Mouse (Mus musculus) limb, embryonic 15.5 days (tissue): ENCODE data around the gene Olfr1240. TPM values are rescaled to one million over a fixed set of nuclear protein-coding genes. Genes with fewer than 3 reads are reported as not detected.

Experiments used
- ATAC-seq: fragments of 200-750 bp; cut with Nextera tagmentation; 2 replicates; pipeline ENCODE4 v1.8.0; 2017; ENCODE audit warnings: low read depth, moderate TSS enrichment; ENCODE audit not compliant: insufficient number of reproducible peaks, low FRiP score, low TSS enrichment
- H3K27ac ChIP-seq: fragments of 300-500 bp; sonication (generic); 2 replicates; pipeline ENCODE4 v1.5.1; 2015; ENCODE audit warnings: moderate library complexity, mild to moderate bottlenecking, inconsistent platforms
- H3K27me3 ChIP-seq: fragments of 300-500 bp; sonication (generic); 2 replicates; pipeline ENCODE4 v1.6.1; 2015; ENCODE audit warnings: inconsistent platforms
- H3K36me3 ChIP-seq: fragments of 300-500 bp; sonication (generic); 2 replicates; pipeline ENCODE4 v1.6.1; 2015; ENCODE audit warnings: inconsistent platforms
- H3K4me1 ChIP-seq: fragments of 300-500 bp; sonication (generic); 2 replicates; pipeline ENCODE4 v1.6.1; 2015; ENCODE audit warnings: inconsistent platforms
- H3K4me2 ChIP-seq: fragments of 300-500 bp; sonication (generic); 2 replicates; pipeline ENCODE4 v1.6.1; 2015; ENCODE audit warnings: mild to moderate bottlenecking, inconsistent platforms
- H3K4me3 ChIP-seq: fragments of 300-500 bp; sonication (generic); 2 replicates; pipeline ENCODE4 v1.5.1; 2015; ENCODE audit warnings: mild to moderate bottlenecking, inconsistent platforms
- H3K9ac ChIP-seq: fragments of 300-500 bp; sonication (generic); 2 replicates; pipeline ENCODE4 v1.6.1; 2015; ENCODE audit warnings: inconsistent platforms
- H3K9me3 ChIP-seq: fragments of 300-500 bp; sonication (generic); 2 replicates; pipeline ENCODE4 v1.6.1; 2016; ENCODE audit warnings: inconsistent platforms
- WGBS: fragments of 180-500 bp; shearing (Covaris S2); methylation state at CpG from one replicate; pipeline ENCODE4 v1.1.7; 2015; 5-methylcytosine and 5-hydroxymethylcytosine counted together
- polyA plus RNA-seq: library from polyadenylated mRNA; unstranded; fragments of >200 nt; fragmentation: Nextera tagmentation; extraction: Ambion mirVana; gene quantifications from 2 replicates; pipeline ENCODE4 v1.2.1, GENCODE M21; 2015

The Olfr1240 gene
- not detected in 2 replicates for polyA plus RNA-seq

DNA sequence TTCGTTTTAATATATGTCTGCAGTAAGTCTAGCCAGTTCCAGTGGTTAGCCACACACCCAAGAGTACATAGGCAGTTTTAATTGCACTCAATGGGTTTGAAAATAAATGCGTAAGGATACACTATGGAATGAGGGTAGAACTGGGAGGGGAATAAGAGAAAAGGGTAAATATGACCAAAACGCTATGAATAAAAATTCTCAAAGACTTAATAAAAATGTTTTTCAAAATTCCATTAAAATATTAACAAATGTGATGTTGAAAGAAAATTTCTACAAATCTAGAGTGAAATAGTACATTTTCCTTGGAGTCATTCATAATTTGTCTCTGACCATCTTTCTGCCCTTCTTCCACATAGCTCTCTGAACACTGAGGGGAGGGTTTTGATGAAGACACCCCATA is at the start of gene Olfr1240:
Gene Olfr1240 (minus strand): TSS at position 101 of the 400 bp plus-strand sequence.
- ATAC-seq: no peak
- no peaks in the 10 kb centered on the region for H3K4me1 ChIP-seq
- H3K4me3 ChIP-seq: no peak within 1 kb of the TSS
- no peak within 1 kb of the TSS for H3K9ac ChIP-seq
- no peak within 1 kb of the TSS for H3K27ac ChIP-seq
- no peak within 1 kb of the TSS for H3K4me2 ChIP-seq
- WGBS: 81% methylated on average over 3 of the region's 3 CpGs
- H3K27me3 ChIP-seq: no peaks in the 10 kb centered on the region
- H3K36me3 ChIP-seq: no peaks in the 10 kb centered on the region
- no peaks in the 10 kb centered on the region for H3K9me3 ChIP-seq

DNA sequence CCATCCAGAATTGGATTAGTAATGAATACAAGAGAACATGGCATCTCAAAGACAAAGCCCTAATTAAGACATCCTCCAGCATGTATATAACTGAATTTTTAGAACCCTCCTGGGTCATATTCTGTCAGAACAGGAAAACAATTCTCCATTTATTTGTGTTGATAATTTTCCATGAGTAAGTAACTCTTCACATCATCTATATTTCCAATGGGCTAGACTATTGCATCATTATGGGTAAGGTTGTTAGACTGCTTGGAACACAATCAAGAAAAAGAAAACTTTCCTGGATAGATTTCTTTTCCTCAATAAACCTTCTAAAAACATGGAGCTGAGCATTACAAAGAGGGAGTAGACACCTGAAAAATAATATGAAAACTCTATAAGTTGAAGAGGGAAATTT is 44.2 kb upstream of the Olfr1240 start, which contains the start of gene Olfr1241:
Gene Olfr1241 (minus strand): TSS at position 101 of the 400 bp plus-strand sequence.
- H3K27ac ChIP-seq: no peak within 1 kb of the TSS

GRCm38 (mm10) chr2:89420307-89420706 is 22.5 kb downstream of the Olfr1240 start, which contains the start of gene Olfr1239:
Olfr1239 (minus strand) TSS chr2:89420407.
- H3K4me2 ChIP-seq: no peak within 1 kb of the TSS
- no peaks in the 10 kb centered on the region for H3K27me3 ChIP-seq
- H3K9ac ChIP-seq: no peak within 1 kb of the TSS
- no peak for ATAC-seq
- no peak within 1 kb of the TSS for H3K27ac ChIP-seq
- 90% methylated on average over 2 of the region's 2 CpGs for WGBS
- H3K9me3 ChIP-seq: no peaks in the 10 kb centered on the region
- no peaks in the 10 kb centered on the region for H3K4me1 ChIP-seq
- H3K36me3 ChIP-seq: no peaks in the 10 kb centered on the region
- H3K4me3 ChIP-seq: no peak within 1 kb of the TSS

More for the DNA sequence above, 44.2 kb upstream of the Olfr1240 start, which contains the start of gene Olfr1241:
- ATAC-seq: no peak
- no peaks in the 10 kb centered on the region for H3K9me3 ChIP-seq
- H3K4me1 ChIP-seq: no peaks in the 10 kb centered on the region
- H3K36me3 ChIP-seq: no peaks in the 10 kb centered on the region
- H3K4me2 ChIP-seq: no peak within 1 kb of the TSS
- no peak within 1 kb of the TSS for H3K9ac ChIP-seq
- H3K4me3 ChIP-seq: no peak within 1 kb of the TSS
- H3K27me3 ChIP-seq: no peaks in the 10 kb centered on the region

- ATAC-seq: no peak
- H3K4me3 ChIP-seq: no peak overlapping the region
- WGBS: 89% methylated on average over 1 of the region's 1 CpGs
- no peak overlapping the region for H3K4me2 ChIP-seq
- H3K27me3 ChIP-seq: no peaks in the 10 kb centered on the region
- no peaks in the 10 kb centered on the region for H3K4me1 ChIP-seq
- H3K9ac ChIP-seq: no peak overlapping the region
- no peak overlapping the region for H3K27ac ChIP-seq
- H3K36me3 ChIP-seq: no peaks in the 10 kb centered on the region
- H3K9me3 ChIP-seq: no peaks in the 10 kb centered on the region
These were observed 28.2 kb downstream of the Olfr1240 start for GRCm38 (mm10) chr2:89414557-89414956.

DNA sequence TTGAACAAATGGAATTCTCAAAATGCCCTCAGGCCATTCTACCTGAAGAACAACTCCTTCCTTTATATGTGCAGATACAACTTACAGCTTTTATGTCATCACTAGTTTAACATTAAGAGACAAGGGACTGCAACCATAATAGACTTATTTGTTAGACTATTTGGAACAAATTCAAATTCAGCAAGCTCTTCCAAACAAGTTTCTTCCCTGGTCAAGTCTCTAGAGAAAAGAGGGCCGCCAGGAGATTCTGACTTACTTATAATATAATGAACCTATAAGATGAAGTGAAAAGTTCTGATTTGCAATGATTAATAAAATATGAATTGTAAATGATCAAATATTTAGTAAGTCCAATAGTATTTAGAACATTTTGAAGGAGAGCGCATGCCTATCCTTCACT is 33.2 kb downstream of the Olfr1240 start, which contains the start of gene Olfr1238:
Gene Olfr1238 (minus strand): TSS at position 101 of the 400 bp plus-strand sequence.
- H3K4me3 ChIP-seq: no peak within 1 kb of the TSS
- no peak within 1 kb of the TSS for H3K4me2 ChIP-seq
- WGBS: 82% methylated on average over 2 of the region's 2 CpGs
- H3K36me3 ChIP-seq: no peaks in the 10 kb centered on the region
- H3K27ac ChIP-seq: no peak within 1 kb of the TSS
- no peak for ATAC-seq
- H3K4me1 ChIP-seq: no peaks in the 10 kb centered on the region
- H3K27me3 ChIP-seq: no peaks in the 10 kb centered on the region
- no peak within 1 kb of the TSS for H3K9ac ChIP-seq
- no peaks in the 10 kb centered on the region for H3K9me3 ChIP-seq

GRCm38 (mm10) chr2:89400882-89401281 is 41.9 kb downstream of the Olfr1240 start:
- H3K27ac ChIP-seq: no peak overlapping the region
- no peaks in the 10 kb centered on the region for H3K36me3 ChIP-seq
- H3K4me1 ChIP-seq: no peaks in the 10 kb centered on the region
- no peak for ATAC-seq
- no peak overlapping the region for H3K4me3 ChIP-seq
- H3K9ac ChIP-seq: no peak overlapping the region
- 67% methylated on average over 1 of the region's 1 CpGs for WGBS
- H3K4me2 ChIP-seq: no peak overlapping the region
- no peaks in the 10 kb centered on the region for H3K27me3 ChIP-seq
- H3K9me3 ChIP-seq: no peaks in the 10 kb centered on the region

Other genes with a start within 250 kb of the Olfr1240 start
- gene Olfr1226, start 243.0 kb downstream of the Olfr1240 start, polyA plus RNA-seq: not detected in 2 replicates
- gene Olfr1228, start 188.9 kb downstream of the Olfr1240 start, polyA plus RNA-seq: not detected in 2 replicates
- gene Olfr1229, start 155.0 kb downstream of the Olfr1240 start, polyA plus RNA-seq: not detected in 2 replicates
- not detected in 2 replicates for gene Olfr1230, start 145.7 kb downstream of the Olfr1240 start, polyA plus RNA-seq
- gene Olfr1231, start 135.9 kb downstream of the Olfr1240 start, polyA plus RNA-seq: not detected in 2 replicates
- gene Olfr1232, start 113.3 kb downstream of the Olfr1240 start, polyA plus RNA-seq: not detected in 2 replicates
- not detected in 2 replicates for gene Olfr1233, start 100.6 kb downstream of the Olfr1240 start, polyA plus RNA-seq
- gene Olfr1234, start 78.1 kb downstream of the Olfr1240 start, polyA plus RNA-seq: not detected in 2 replicates
- not detected in 2 replicates for gene Olfr1238, start 33.3 kb downstream of the Olfr1240 start, polyA plus RNA-seq
- not detected in 2 replicates for gene Olfr1239, start 22.6 kb downstream of the Olfr1240 start, polyA plus RNA-seq
- not detected in 2 replicates for gene Olfr1241, start 44.1 kb upstream of the Olfr1240 start, polyA plus RNA-seq
- not detected in 2 replicates for gene Olfr1242, start 55.3 kb upstream of the Olfr1240 start, polyA plus RNA-seq
- not detected in 2 replicates for gene Olfr1243, start 88.5 kb upstream of the Olfr1240 start, polyA plus RNA-seq
- gene Olfr1245, start 135.4 kb upstream of the Olfr1240 start, polyA plus RNA-seq: not detected in 2 replicates
- gene Olfr1246, start 150.2 kb upstream of the Olfr1240 start, polyA plus RNA-seq: not detected in 2 replicates
- gene Olfr1247, start 171.1 kb upstream of the Olfr1240 start, polyA plus RNA-seq: not detected in 2 replicates
- gene Olfr1248, start 175.2 kb upstream of the Olfr1240 start, polyA plus RNA-seq: not detected in 2 replicates
- gene Olfr1249, start 192.0 kb upstream of the Olfr1240 start, polyA plus RNA-seq: not detected in 2 replicates
- gene Olfr1250, start 218.5 kb upstream of the Olfr1240 start, polyA plus RNA-seq: not detected in 2 replicates
- not detected in 2 replicates for gene Olfr1251, start 228.9 kb upstream of the Olfr1240 start, polyA plus RNA-seq